Mouse (Mus musculus) midbrain, embryonic 15.5 days (tissue): Measurements from ENCODE around the gene Cdk14. TPM values are rescaled to one million over a fixed set of nuclear protein-coding genes. Genes with fewer than 3 reads are reported as not detected.
A peak's percentile ranks its signal among the peaks of the same experiment; 100 is the strongest.
"Not testable (repeated sequence)": the region's sequence is repeated elsewhere in the genome, so short reads cannot be mapped to it uniquely, and the experiment has no call there.

Experiments used
- ATAC-seq: fragments of 200-750 bp; cut with Nextera tagmentation; replicated peaks from 2 replicates; pipeline ENCODE4 v1.8.0; 2017; ENCODE audit warnings: moderate TSS enrichment
- H3K27ac ChIP-seq: fragments of 300-500 bp; sonication (generic); 2 replicates; pipeline ENCODE4 v1.5.1; 2015; ENCODE audit warnings: mild to moderate bottlenecking, inconsistent platforms
- H3K27me3 ChIP-seq: fragments of 300-500 bp; sonication (generic); replicated peaks from 2 replicates; pipeline ENCODE4 v1.6.1; 2015; ENCODE audit warnings: inconsistent platforms
- H3K36me3 ChIP-seq: fragments of 300-500 bp; sonication (generic); replicated peaks from 2 replicates; pipeline ENCODE4 v1.6.1; 2015; ENCODE audit warnings: inconsistent platforms
- H3K4me1 ChIP-seq: fragments of 300-500 bp; sonication (generic); 2 replicates; pipeline ENCODE4 v1.6.1; 2015; ENCODE audit warnings: inconsistent platforms
- H3K4me2 ChIP-seq: fragments of 300-500 bp; sonication (generic); 2 replicates; pipeline ENCODE4 v1.6.1; 2015; ENCODE audit warnings: inconsistent platforms, mild to moderate bottlenecking, moderate library complexity
- H3K4me3 ChIP-seq: fragments of 300-500 bp; sonication (generic); 2 replicates; pipeline ENCODE4 v1.5.1; 2015; ENCODE audit warnings: mild to moderate bottlenecking, inconsistent platforms
- H3K9ac ChIP-seq: fragments of 300-500 bp; sonication (generic); 2 replicates; pipeline ENCODE4 v1.6.1; 2015; ENCODE audit warnings: mild to moderate bottlenecking, inconsistent platforms
- H3K9me3 ChIP-seq: fragments of 300-500 bp; sonication (generic); 2 replicates; pipeline ENCODE4 v1.6.1; 2016; ENCODE audit warnings: inconsistent platforms
- WGBS: fragments of 180-500 bp; shearing (Covaris S2); methylation state at CpG from one replicate; pipeline ENCODE4 v1.1.7; 2015; ENCODE audit warnings: mixed read lengths; 5-methylcytosine and 5-hydroxymethylcytosine counted together
- polyA plus RNA-seq: library from polyadenylated mRNA; unstranded; fragments of >200 nt; fragmentation: Nextera tagmentation; extraction: Ambion mirVana; gene quantifications from 2 replicates; pipeline ENCODE4 v1.2.1, GENCODE M21; 2015

Gene Cdk14
- polyA plus RNA-seq, 1 experiment from 2014 or later: 40.9 TPM

- peak; percentile 28; the same call in 1 of the 2 replicates for ATAC-seq
Observed at GRCm38 (mm10) chr5:4917743-4918142, 502.4 kb downstream of the Cdk14 start.

GRCm38 (mm10) chr5:4917274-4917673 lies 502.8 kb downstream of the Cdk14 start:
- ATAC-seq: no peak
- H3K4me3 ChIP-seq: no peak overlapping the region
- H3K4me1 ChIP-seq: peaks cover 10% of the 10 kb centered on the region; the same call in 1 of the 2 replicates
- H3K27me3 ChIP-seq: no peaks in the 10 kb centered on the region
- H3K4me2 ChIP-seq: no peak overlapping the region
- no peaks in the 10 kb centered on the region for H3K9me3 ChIP-seq
- WGBS: 73% methylated on average over 4 of the region's 4 CpGs
- no peak overlapping the region for H3K9ac ChIP-seq
- H3K36me3 ChIP-seq: no peaks in the 10 kb centered on the region
- H3K27ac ChIP-seq: no peak overlapping the region

More at GRCm38 (mm10) chr5:4917743-4918142, 502.4 kb downstream of the Cdk14 start:
- Histone ChIP-seq H3K4me2 (no peak overlapping the region), H3K27ac (0 out of 2 replicates have a peak overlapping the region, but pooled peaks have one; percentile 36), H3K4me3 (no peak overlapping the region), H3K36me3 (no peaks in the 10 kb centered on the region), H3K27me3 (no peaks in the 10 kb centered on the region), H3K9me3 (no peaks in the 10 kb centered on the region), H3K4me1 (peaks cover 8% of the 10 kb centered on the region; the same call in 1 of the 2 replicates), H3K9ac (no peak overlapping the region)
- WGBS: 72% methylated on average over 7 of the region's 7 CpGs

GRCm38 (mm10) chr5:4916390-4917273 lies 503.5 kb downstream of the Cdk14 start:
- Histone ChIP-seq H3K27me3 (no peaks in the 10 kb centered on the region), H3K4me2 (no peak overlapping the region), H3K4me1 (peaks cover 16% of the 10 kb centered on the region), H3K4me3 (no peak overlapping the region), H3K27ac (peak overlapping the region; percentile 39; the same call in 1 of the 2 replicates), H3K36me3 (no peaks in the 10 kb centered on the region), H3K9me3 (no peaks in the 10 kb centered on the region), H3K9ac (no peak overlapping the region)
- ATAC-seq: peak; percentile 32; the same call in 1 of the 2 replicates
- 63% methylated on average over 10 of the region's 10 CpGs for WGBS

DNA sequence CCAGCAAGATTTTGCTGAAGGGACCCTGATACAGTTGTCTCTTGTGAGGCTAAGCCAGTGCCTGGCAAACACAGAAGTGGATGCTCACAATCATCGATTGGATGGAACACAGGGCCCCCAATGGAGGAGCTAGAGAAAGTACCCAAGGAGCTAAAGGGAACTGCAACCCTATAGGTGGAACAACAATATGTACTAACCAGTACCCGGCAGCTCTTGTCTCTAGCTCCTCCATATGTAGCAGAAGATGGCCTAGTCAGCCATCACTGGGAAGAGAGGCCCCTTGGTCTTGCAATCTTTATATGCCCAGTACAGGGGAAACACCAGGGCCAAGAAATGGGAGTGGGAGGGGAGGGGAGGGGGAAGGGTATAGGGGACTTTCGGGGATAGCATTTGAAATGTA lies 515.2 kb downstream of the Cdk14 start:
- H3K4me1 ChIP-seq, H3K27ac ChIP-seq, H3K9ac ChIP-seq, H3K4me3 ChIP-seq, H3K4me2 ChIP-seq, H3K27me3 ChIP-seq, H3K9me3 ChIP-seq, H3K36me3 ChIP-seq, ATAC-seq: not testable (repeated sequence)
- 84% methylated on average over 3 of the region's 3 CpGs for WGBS

- no peaks in the 10 kb centered on the region for H3K9me3 ChIP-seq
- no peak for ATAC-seq
- H3K4me1 ChIP-seq: peaks cover 15% of the 10 kb centered on the region
- no peak overlapping the region for H3K9ac ChIP-seq
- H3K36me3 ChIP-seq: no peaks in the 10 kb centered on the region
- 93% methylated on average over 2 of the region's 2 CpGs for WGBS
- H3K4me3 ChIP-seq: no peak overlapping the region
- H3K4me2 ChIP-seq: no peak overlapping the region
- H3K27ac ChIP-seq: no peak overlapping the region
- no peaks in the 10 kb centered on the region for H3K27me3 ChIP-seq
Observed at GRCm38 (mm10) chr5:4898241-4898640, 521.9 kb downstream of the Cdk14 start.

- no peak overlapping the region for H3K4me2 ChIP-seq
- H3K9me3 ChIP-seq: no peaks in the 10 kb centered on the region
- ATAC-seq: no peak
- peaks cover 41% of the 10 kb centered on the region for H3K4me1 ChIP-seq
- no peaks in the 10 kb centered on the region for H3K36me3 ChIP-seq
- H3K27me3 ChIP-seq: no peaks in the 10 kb centered on the region
- 53% methylated on average over 3 of the region's 3 CpGs for WGBS
- no peak overlapping the region for H3K4me3 ChIP-seq
- H3K9ac ChIP-seq: no peak overlapping the region
- peak overlapping the region; percentile 57 for H3K27ac ChIP-seq
Observed at GRCm38 (mm10) chr5:4894988-4895387, 525.1 kb downstream of the Cdk14 start.

GRCm38 (mm10) chr5:4893852-4894207 lies 526.3 kb downstream of the Cdk14 start:
- H3K27ac ChIP-seq: peak overlapping the region; percentile 76
- no peaks in the 10 kb centered on the region for H3K27me3 ChIP-seq
- no peak overlapping the region for H3K4me2 ChIP-seq
- no peaks in the 10 kb centered on the region for H3K9me3 ChIP-seq
- no peak overlapping the region for H3K9ac ChIP-seq
- no peaks in the 10 kb centered on the region for H3K36me3 ChIP-seq
- no peak overlapping the region for H3K4me3 ChIP-seq
- ATAC-seq: peak; percentile 32; the same call in 1 of the 2 replicates
- peaks cover 41% of the 10 kb centered on the region for H3K4me1 ChIP-seq
- 53% methylated on average over 5 of the region's 5 CpGs for WGBS

GRCm38 (mm10) chr5:4893206-4893851 lies 526.8 kb downstream of the Cdk14 start:
- H3K36me3 ChIP-seq: no peaks in the 10 kb centered on the region
- ATAC-seq: peak; percentile 32; the same call in 1 of the 2 replicates
- 43% methylated on average over 5 of the region's 5 CpGs for WGBS
- H3K27ac ChIP-seq: peak overlapping the region; percentile 76
- peaks cover 41% of the 10 kb centered on the region for H3K4me1 ChIP-seq
- no peak overlapping the region for H3K9ac ChIP-seq
- H3K4me2 ChIP-seq: no peak overlapping the region
- H3K9me3 ChIP-seq: no peaks in the 10 kb centered on the region
- H3K4me3 ChIP-seq: no peak overlapping the region
- no peaks in the 10 kb centered on the region for H3K27me3 ChIP-seq

DNA sequence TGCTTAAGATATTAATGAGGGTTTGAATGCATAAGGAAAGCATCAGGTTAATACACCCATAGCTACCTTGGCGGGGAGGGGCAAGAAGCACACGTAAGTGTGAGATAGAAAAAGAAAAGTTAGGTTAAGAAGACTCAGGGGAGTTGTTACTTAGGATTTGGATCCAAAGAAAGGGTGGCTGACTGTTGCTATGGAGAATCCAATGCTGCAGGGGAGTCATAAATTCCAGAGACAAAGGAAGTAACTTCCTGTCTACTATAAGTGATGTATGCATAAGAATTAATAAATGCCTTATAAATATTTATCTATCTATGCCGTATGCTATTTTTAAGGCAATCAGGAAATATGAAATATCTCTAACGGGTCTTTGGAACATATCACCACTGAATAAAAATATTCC lies 527.4 kb downstream of the Cdk14 start:
- no peak overlapping the region for H3K9ac ChIP-seq
- H3K4me3 ChIP-seq: no peak overlapping the region
- no peak overlapping the region for H3K4me2 ChIP-seq
- peaks cover 41% of the 10 kb centered on the region for H3K4me1 ChIP-seq
- H3K27ac ChIP-seq: peak overlapping the region; percentile 76
- 49% methylated on average over 4 of the region's 4 CpGs for WGBS
- H3K27me3 ChIP-seq: no peaks in the 10 kb centered on the region
- no peaks in the 10 kb centered on the region for H3K36me3 ChIP-seq
- no peak for ATAC-seq
- no peaks in the 10 kb centered on the region for H3K9me3 ChIP-seq

DNA sequence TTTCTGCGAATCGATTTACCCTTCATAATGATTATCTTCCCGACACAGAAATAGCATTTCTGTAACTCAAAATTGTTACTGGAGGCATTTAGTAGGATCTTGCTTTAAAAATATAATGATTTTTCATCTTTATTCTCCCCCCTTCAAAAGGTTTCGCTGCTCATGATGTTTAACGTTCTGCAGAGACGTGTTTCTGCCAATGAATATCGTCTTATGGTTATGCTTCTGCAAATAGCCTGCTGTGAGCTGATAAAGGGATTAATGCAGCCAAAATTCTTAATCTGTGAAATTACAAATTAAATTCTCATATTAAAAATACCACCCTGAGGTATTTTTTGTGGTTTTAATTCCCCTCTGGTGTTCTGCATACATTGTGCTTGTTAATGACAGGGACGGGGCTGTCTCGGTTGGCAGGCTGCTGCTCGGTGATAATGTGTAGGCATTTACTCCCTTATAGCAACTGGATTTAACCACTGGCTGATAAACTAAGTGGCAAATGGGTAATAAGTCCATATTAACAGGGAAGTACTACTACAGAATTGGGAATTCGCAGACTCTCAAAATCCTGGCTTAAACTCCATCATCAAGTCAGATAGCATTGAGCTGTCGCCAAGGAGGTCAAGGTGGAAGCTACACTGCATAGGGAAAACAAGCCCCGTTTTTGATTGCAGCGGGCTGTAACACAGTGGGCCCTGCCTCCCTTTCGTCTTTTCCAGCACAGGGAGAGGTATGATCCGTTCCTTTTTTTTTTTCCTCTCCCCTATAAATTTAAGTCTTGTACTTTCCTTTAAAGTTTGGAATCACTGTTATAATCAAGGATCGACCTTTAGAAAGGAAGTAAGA lies 528.0 kb downstream of the Cdk14 start:
- Histone ChIP-seq H3K9ac (no peak overlapping the region), H3K9me3 (no peaks in the 10 kb centered on the region), H3K4me3 (no peak overlapping the region), H3K4me1 (peaks cover 41% of the 10 kb centered on the region), H3K4me2 (no peak overlapping the region), H3K36me3 (no peaks in the 10 kb centered on the region), H3K27me3 (no peaks in the 10 kb centered on the region), H3K27ac (peak overlapping the region; percentile 76)
- peak; percentile 83 for ATAC-seq
- 44% methylated on average over 17 of the region's 17 CpGs for WGBS

GRCm38 (mm10) chr5:4887069-4887468 lies 533.0 kb downstream of the Cdk14 start:
- Histone ChIP-seq H3K4me2 (no peak overlapping the region), H3K9ac (no peak overlapping the region), H3K4me1 (peaks cover 15% of the 10 kb centered on the region), H3K4me3 (no peak overlapping the region), H3K36me3 (no peaks in the 10 kb centered on the region), H3K9me3 (no peaks in the 10 kb centered on the region), H3K27ac (no peak overlapping the region), H3K27me3 (no peaks in the 10 kb centered on the region)
- 79% methylated on average over 4 of the region's 4 CpGs for WGBS
- ATAC-seq: no peak

DNA sequence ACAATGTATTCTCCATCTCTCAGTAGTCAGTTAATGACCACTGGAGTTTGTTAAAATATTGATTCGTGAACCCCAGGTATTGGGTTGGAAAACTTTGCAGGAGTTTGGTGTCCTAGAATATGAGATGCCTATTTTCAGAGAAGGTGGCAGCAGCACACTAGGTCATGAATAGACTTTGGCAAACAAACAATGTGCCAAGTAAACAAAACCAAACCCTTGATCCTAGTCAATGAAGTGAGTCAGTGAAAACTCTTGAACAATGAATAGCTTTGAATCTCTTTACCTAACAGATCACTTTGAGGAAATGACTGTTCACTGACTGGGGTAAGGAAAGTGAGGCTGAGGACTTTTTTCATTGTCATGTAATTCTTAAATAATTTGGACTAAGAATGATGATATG lies 537.3 kb downstream of the Cdk14 start:
- no peaks in the 10 kb centered on the region for H3K9me3 ChIP-seq
- H3K36me3 ChIP-seq: no peaks in the 10 kb centered on the region
- no peak overlapping the region for H3K4me2 ChIP-seq
- H3K9ac ChIP-seq: no peak overlapping the region
- 96% methylated on average over 1 of the region's 1 CpGs for WGBS
- peaks cover 13% of the 10 kb centered on the region for H3K4me1 ChIP-seq
- H3K27me3 ChIP-seq: no peaks in the 10 kb centered on the region
- H3K27ac ChIP-seq: no peak overlapping the region
- ATAC-seq: no peak
- no peak overlapping the region for H3K4me3 ChIP-seq
